7 mouse cellular contexts compared by ENCODE assay signal in genomic region chr8:84990836-84991235, GRCm38 (mm10). TPM values are rescaled to one million over a fixed set of nuclear protein-coding genes. Genes with fewer than 3 reads are reported as not detected.
DNase-seq lines count a peak whose midpoint lies in the region; ATAC-seq and TF ChIP-seq lines count a peak whose summit lies in the region.

No protein-coding gene starts in this region.

- H3K4me3 ChIP-seq in embryonic facial prominence, embryonic 13.5 days: peak overlapping the region; percentile 62
- peak overlapping the region; percentile 60 for H3K4me3 ChIP-seq in intestine, embryonic 14.5 days (ENCODE audit: low read depth, low read length)
- H3K4me3 ChIP-seq in liver, embryonic 14.5 days (ENCODE audit: insufficient read depth in 1 of 2, low read depth in 2 of 2, low read length in 2 of 2): peak overlapping the region; percentile 55 to 59
- peak overlapping the region; percentile 53 for H3K4me3 ChIP-seq in neural tube, embryonic 13.5 days

- H3K9me3 ChIP-seq in embryonic facial prominence, embryonic 13.5 days: no peaks in the 10 kb centered on the region
- no peaks in the 10 kb centered on the region for H3K9me3 ChIP-seq in intestine, embryonic 14.5 days (ENCODE audit: control insufficient read depth, low read length)
- H3K9me3 ChIP-seq in liver, embryonic 14.5 days (ENCODE audit: control insufficient read depth, low read length): no peaks in the 10 kb centered on the region
- no peaks in the 10 kb centered on the region for H3K9me3 ChIP-seq in neural tube, embryonic 13.5 days

- peak overlapping the region; percentile 77 for H3K27ac ChIP-seq in embryonic facial prominence, embryonic 13.5 days
- peak overlapping the region; percentile 86 for H3K27ac ChIP-seq in intestine, embryonic 14.5 days (ENCODE audit: low read depth)
- H3K27ac ChIP-seq in liver, embryonic 14.5 days: peak overlapping the region; percentile 36
- H3K27ac ChIP-seq in neural tube, embryonic 13.5 days (replicated peaks): peak overlapping the region; percentile 50; the same call in 1 of the 2 replicates

- H3K9ac ChIP-seq in embryonic facial prominence, embryonic 13.5 days: peak overlapping the region; percentile 78
- peak overlapping the region; percentile 69 for H3K9ac ChIP-seq in intestine, embryonic 14.5 days (ENCODE audit: low read length)
- peak overlapping the region; percentile 58 for H3K9ac ChIP-seq in liver, embryonic 14.5 days (replicated peaks)
- peak overlapping the region; percentile 78 for H3K9ac ChIP-seq in neural tube, embryonic 13.5 days

- peak; percentile 73 to 79 for DNase-seq in urinary bladder, adult 18-20 months (ENCODE audit: low spot score in 2 of 2)
- no peak for DNase-seq in urinary bladder, postnatal 10 days (ENCODE audit: low spot score)
- no peak for DNase-seq in intestine, embryonic 14.5 days (ENCODE audit: low spot score)
- peak in 1 of 3 experiments; percentile 83 for DNase-seq in liver, embryonic 14.5 days (ENCODE audit: low read depth in 3 of 3, low spot score in 3 of 3)
- DNase-seq in layer of hippocampus, adult 9-10 months (ENCODE audit: low spot score): no peak

- WGBS in embryonic facial prominence, embryonic 13.5 days: under 1% methylated on average over 15 of the region's 15 CpGs
- WGBS in intestine, embryonic 14.5 days: 1% methylated on average over 15 of the region's 15 CpGs
- WGBS in liver, embryonic 14.5 days (ENCODE audit: insufficient replicate concordance): 2% methylated on average over 15 of the region's 15 CpGs
- 2% methylated on average over 15 of the region's 15 CpGs for WGBS in neural tube, embryonic 13.5 days

- peak; percentile 74 for ATAC-seq in embryonic facial prominence, embryonic 13.5 days (ENCODE audit: insufficient number of reproducible peaks, insufficient read depth, low FRiP score, low TSS enrichment, low read depth)
- ATAC-seq in intestine, embryonic 14.5 days (replicated peaks; ENCODE audit: low FRiP score, low TSS enrichment, low read depth): peak; percentile 77
- peak; percentile 58 for ATAC-seq in liver, embryonic 14.5 days (ENCODE audit: insufficient read depth)
- peak; percentile 62 for ATAC-seq in neural tube, embryonic 13.5 days (ENCODE audit: low read depth)

- peak overlapping the region; percentile 90 for H3K4me2 ChIP-seq in embryonic facial prominence, embryonic 13.5 days
- H3K4me2 ChIP-seq in intestine, embryonic 14.5 days (ENCODE audit: low read length): peak overlapping the region; percentile 94
- H3K4me2 ChIP-seq in liver, embryonic 14.5 days (ENCODE audit: low read depth): peak overlapping the region; percentile 88
- peak overlapping the region; percentile 80 for H3K4me2 ChIP-seq in neural tube, embryonic 13.5 days

- peaks cover 25% of the 10 kb centered on the region for H3K4me1 ChIP-seq in embryonic facial prominence, embryonic 13.5 days
- H3K4me1 ChIP-seq in intestine, embryonic 14.5 days (replicated peaks; ENCODE audit: control insufficient read depth, insufficient read depth, low read length): peaks cover 3% of the 10 kb centered on the region; the same call in 1 of the 2 replicates
- H3K4me1 ChIP-seq in liver, embryonic 14.5 days (replicated peaks; ENCODE audit: control insufficient read depth in 2 of 2, insufficient read depth in 2 of 2, low read length in 1 of 2): peaks cover 25 to 27% of the 10 kb centered on the region in 2 experiments
- peaks cover 31% of the 10 kb centered on the region for H3K4me1 ChIP-seq in neural tube, embryonic 13.5 days (replicated peaks)

- 0 out of 2 replicates have a peak, but pooled peaks cover 7% of the 10 kb centered on the region for H3K36me3 ChIP-seq in embryonic facial prominence, embryonic 13.5 days
- H3K36me3 ChIP-seq in intestine, embryonic 14.5 days (ENCODE audit: control insufficient read depth, insufficient read depth, low read length): no peaks in the 10 kb centered on the region
- no peaks in the 10 kb centered on the region for H3K36me3 ChIP-seq in liver, embryonic 14.5 days (replicated peaks; ENCODE audit: control insufficient read depth, insufficient read depth, low read depth)
- no peaks in the 10 kb centered on the region; the same call in 1 of the 2 replicates for H3K36me3 ChIP-seq in neural tube, embryonic 13.5 days

- peaks cover 20% of the 10 kb centered on the region for H3K27me3 ChIP-seq in embryonic facial prominence, embryonic 13.5 days
- 0 out of 2 replicates have a peak, but pooled peaks cover 11% of the 10 kb centered on the region for H3K27me3 ChIP-seq in intestine, embryonic 14.5 days (replicated peaks; ENCODE audit: control insufficient read depth, insufficient read depth, low read length)
- H3K27me3 ChIP-seq in liver, embryonic 14.5 days (ENCODE audit: control insufficient read depth, insufficient read depth, low read length): no peaks in the 10 kb centered on the region
- peaks cover 44% of the 10 kb centered on the region for H3K27me3 ChIP-seq in neural tube, embryonic 13.5 days

- TF ChIP-seq EP300 in liver, embryonic 14.5 days (IDR thresholded peaks at IDR 0.05; ENCODE audit: low read depth): no peak

- no peak for TF ChIP-seq CTCF in liver, embryonic 14.5 days (IDR thresholded peaks at IDR 0.05; ENCODE audit: low read depth)

RNA-seq across cellular contexts. Expression of gene Hook2, which starts 0.4 kb away (rescaled TPM):
- polyA plus RNA-seq in embryonic facial prominence, embryonic 13.5 days (2015; fragmentation: Nextera tagmentation; extraction: Ambion mirVana): 23.2 and 24.7 TPM in 2 replicates
- 36.0 and 40.7 TPM in 2 replicates for polyA plus RNA-seq in intestine, embryonic 14.5 days (2014; fragmentation: Nextera tagmentation; extraction: Ambion mirVana)
- 2.3 and 4.3 TPM in 2 replicates for polyA plus RNA-seq in liver, embryonic 14.5 days (2012; rRNA removed)
- 3.2 and 4.3 TPM in 2 replicates for polyA plus RNA-seq in liver, embryonic 14.5 days (2014; fragmentation: Nextera tagmentation; extraction: Ambion mirVana)
- 22.8 and 25.0 TPM in 2 replicates for polyA plus RNA-seq in neural tube, embryonic 13.5 days (2015; fragmentation: Nextera tagmentation; extraction: Ambion mirVana)

RNA-seq across cellular contexts. Expression of gene Junb, which starts 12.3 kb away (rescaled TPM):
- 10.4 and 11.2 TPM in 2 replicates for polyA plus RNA-seq in embryonic facial prominence, embryonic 13.5 days (2015; fragmentation: Nextera tagmentation; extraction: Ambion mirVana)
- 14.4 and 17.2 TPM in 2 replicates for polyA plus RNA-seq in intestine, embryonic 14.5 days (2014; fragmentation: Nextera tagmentation; extraction: Ambion mirVana)
- 8.3 and 10.5 TPM in 2 replicates for polyA plus RNA-seq in liver, embryonic 14.5 days (2012; rRNA removed)
- 10.5 and 11.2 TPM in 2 replicates for polyA plus RNA-seq in liver, embryonic 14.5 days (2014; fragmentation: Nextera tagmentation; extraction: Ambion mirVana)
- polyA plus RNA-seq in neural tube, embryonic 13.5 days (2015; fragmentation: Nextera tagmentation; extraction: Ambion mirVana): 7.5 and 8.4 TPM in 2 replicates

RNA-seq across cellular contexts. Expression of gene Rnaseh2a, which starts 21.3 kb away (rescaled TPM):
- polyA plus RNA-seq in embryonic facial prominence, embryonic 13.5 days (2015; fragmentation: Nextera tagmentation; extraction: Ambion mirVana): 93.2 and 94.5 TPM in 2 replicates
- polyA plus RNA-seq in intestine, embryonic 14.5 days (2014; fragmentation: Nextera tagmentation; extraction: Ambion mirVana): 132 and 141 TPM in 2 replicates
- polyA plus RNA-seq in liver, embryonic 14.5 days (2012; rRNA removed): 49.3 and 56.2 TPM in 2 replicates
- 107 and 125 TPM in 2 replicates for polyA plus RNA-seq in liver, embryonic 14.5 days (2014; fragmentation: Nextera tagmentation; extraction: Ambion mirVana)
- 55.0 and 55.6 TPM in 2 replicates for polyA plus RNA-seq in neural tube, embryonic 13.5 days (2015; fragmentation: Nextera tagmentation; extraction: Ambion mirVana)

RNA-seq across cellular contexts. Expression of gene Prdx2, which starts 21.4 kb away (rescaled TPM):
- 888 and 1,010 TPM in 2 replicates for polyA plus RNA-seq in embryonic facial prominence, embryonic 13.5 days (2015; fragmentation: Nextera tagmentation; extraction: Ambion mirVana)
- polyA plus RNA-seq in intestine, embryonic 14.5 days (2014; fragmentation: Nextera tagmentation; extraction: Ambion mirVana): 771 and 821 TPM in 2 replicates
- polyA plus RNA-seq in liver, embryonic 14.5 days (2012; rRNA removed): 1,117 and 1,155 TPM in 2 replicates
- 2,207 and 2,282 TPM in 2 replicates for polyA plus RNA-seq in liver, embryonic 14.5 days (2014; fragmentation: Nextera tagmentation; extraction: Ambion mirVana)
- polyA plus RNA-seq in neural tube, embryonic 13.5 days (2015; fragmentation: Nextera tagmentation; extraction: Ambion mirVana): 1,236 and 1,369 TPM in 2 replicates

RNA-seq across cellular contexts. Expression of gene Gm49661, which starts 21.6 kb away (rescaled TPM):
- polyA plus RNA-seq in embryonic facial prominence, embryonic 13.5 days (2015; fragmentation: Nextera tagmentation; extraction: Ambion mirVana): not detected in 2 replicates
- polyA plus RNA-seq in intestine, embryonic 14.5 days (2014; fragmentation: Nextera tagmentation; extraction: Ambion mirVana): not detected in 2 replicates
- not detected in 2 replicates for polyA plus RNA-seq in liver, embryonic 14.5 days (2012; rRNA removed)
- polyA plus RNA-seq in liver, embryonic 14.5 days (2014; fragmentation: Nextera tagmentation; extraction: Ambion mirVana): not detected in 2 replicates
- not detected in 2 replicates for polyA plus RNA-seq in neural tube, embryonic 13.5 days (2015; fragmentation: Nextera tagmentation; extraction: Ambion mirVana)

Comparison
In these comparisons a context has a peak if more than half of its experiments do, and no peak if none do; other contexts are left out.
1. DNase-seq: peak in urinary bladder, adult 18-20 months (2 of 2); none in urinary bladder, postnatal 10 days (single experiment), intestine, embryonic 14.5 days (single experiment) and layer of hippocampus, adult 9-10 months (single experiment).
2. H3K27ac ChIP-seq: peak in every context shown above with its lines; median percentile 86 in intestine, embryonic 14.5 days; 77 in embryonic facial prominence, embryonic 13.5 days; 50 in neural tube, embryonic 13.5 days; 36 in liver, embryonic 14.5 days.
3. Peak in every context shown above with its lines, with median percentiles within 50 percentile points of each other: ATAC-seq, H3K4me2 ChIP-seq, H3K4me3 ChIP-seq and H3K9ac ChIP-seq.